Mouse (Mus musculus) telencephalon, adult 2 months (tissue): ENCODE data around the gene Prdm16.
A peak's percentile ranks its signal among the peaks of the same experiment; 100 is the strongest.

ENCODE experiments used
- DNase-seq: peaks from one replicate; pipeline ENCODE4 v3.0.0-alpha.2; 2011; ENCODE audit warnings: low read depth, low spot score

The Prdm16 gene

GRCm38 (mm10) chr4:154516470-154516869, 120.2 kb downstream of the Prdm16 start:
- no peak for DNase-seq

DNA sequence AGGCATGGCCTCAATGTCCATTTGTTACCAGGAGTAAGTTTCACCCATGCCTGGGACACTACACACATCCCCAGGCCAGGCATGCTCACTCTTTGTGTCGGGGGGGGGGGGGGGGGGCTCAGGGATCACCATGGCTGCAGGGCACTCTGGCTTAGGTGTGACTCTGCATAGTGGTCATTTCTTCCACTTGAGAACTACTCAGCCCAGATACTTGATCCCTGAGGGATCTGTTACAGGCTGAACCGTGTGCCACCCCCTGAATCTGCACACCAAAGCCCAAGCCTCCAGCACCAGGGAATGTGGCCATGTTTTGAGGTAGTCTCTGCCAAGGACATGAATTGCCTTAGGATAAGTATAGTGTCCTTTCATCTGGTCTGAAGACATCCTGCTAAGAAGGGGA, 123.0 kb downstream of the Prdm16 start:
- no peak for DNase-seq

DNA sequence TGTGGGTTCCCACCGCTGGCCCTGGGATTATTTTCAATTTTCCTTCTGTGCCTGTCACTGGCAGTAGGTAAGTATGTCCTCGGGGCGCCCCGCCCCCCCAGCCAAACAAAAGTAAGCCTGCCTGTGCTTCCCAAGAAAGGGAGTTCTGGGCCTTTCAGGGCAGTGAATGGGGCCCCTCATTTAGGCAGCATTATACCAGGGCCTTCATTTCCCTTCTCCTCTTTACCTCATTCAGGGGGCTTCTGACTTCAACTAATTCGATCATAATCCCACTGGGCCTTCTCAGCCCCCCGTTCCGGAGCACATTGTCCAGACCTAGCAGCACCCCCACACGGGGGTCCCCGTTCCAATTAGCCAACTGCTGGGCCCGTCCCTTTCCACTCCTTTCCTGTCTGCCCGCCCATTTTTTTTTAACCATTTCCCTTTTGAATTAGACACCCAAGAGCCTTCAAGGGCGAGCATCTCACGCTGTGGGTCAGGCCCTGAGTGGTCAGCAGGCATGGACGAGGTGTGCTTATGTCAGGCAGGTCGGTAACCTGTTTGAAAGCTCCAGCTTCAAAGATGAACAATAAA, 124.1 kb downstream of the Prdm16 start:
- DNase-seq = no peak

DNA sequence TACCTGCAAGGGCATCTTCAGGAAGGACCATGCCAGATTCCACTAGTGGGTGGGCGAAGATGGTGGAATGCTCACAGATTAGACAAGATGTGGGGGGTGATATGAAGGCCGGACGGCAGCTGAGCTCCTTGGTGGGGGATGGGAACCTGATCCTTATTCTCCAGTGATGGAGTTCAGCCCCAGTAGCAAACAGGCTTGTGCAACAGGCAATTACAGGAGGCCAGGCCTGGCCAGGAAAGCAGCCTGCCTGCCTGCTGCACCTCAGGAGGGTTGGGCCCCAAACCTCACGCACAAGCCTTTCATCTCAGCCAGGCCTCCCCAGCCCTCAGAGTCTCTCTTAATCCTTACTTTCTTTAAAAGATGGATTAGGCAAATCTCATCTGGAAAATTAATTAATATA, 124.9 kb downstream of the Prdm16 start:
- DNase-seq = no peak

DNA sequence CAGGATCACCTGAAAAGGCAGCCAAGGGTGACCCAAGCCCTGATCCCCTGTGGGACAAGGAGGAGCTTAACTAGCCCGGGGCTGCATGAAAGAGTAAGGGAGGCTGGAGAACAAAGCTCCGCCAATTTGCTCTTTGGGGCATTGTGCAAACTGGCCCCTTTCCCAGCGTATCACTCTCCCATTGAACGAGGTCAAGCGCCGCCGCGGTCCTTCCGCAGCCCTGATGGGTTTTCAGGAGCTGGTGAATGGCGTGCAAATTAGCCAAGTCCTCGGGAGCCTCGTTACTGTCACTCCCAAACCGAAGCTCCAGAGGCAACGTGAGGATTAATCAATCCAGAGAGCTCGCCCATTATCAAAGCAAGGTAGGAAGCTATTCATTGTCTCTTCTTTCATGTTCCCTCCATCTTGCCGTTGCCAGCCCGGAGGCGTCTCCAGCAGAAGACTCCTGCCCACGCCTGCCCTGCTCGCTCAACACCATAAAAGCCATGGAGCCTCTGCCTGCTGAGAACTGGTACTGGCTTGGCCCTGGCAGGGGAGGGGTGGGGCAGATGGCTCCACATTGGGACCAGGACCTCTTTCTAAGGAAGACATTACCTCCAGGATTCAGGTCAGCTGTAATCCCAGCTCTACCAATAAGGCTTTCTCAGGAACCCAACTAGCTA, 129.8 kb downstream of the Prdm16 start:
- peak; percentile 13 for DNase-seq

DNA sequence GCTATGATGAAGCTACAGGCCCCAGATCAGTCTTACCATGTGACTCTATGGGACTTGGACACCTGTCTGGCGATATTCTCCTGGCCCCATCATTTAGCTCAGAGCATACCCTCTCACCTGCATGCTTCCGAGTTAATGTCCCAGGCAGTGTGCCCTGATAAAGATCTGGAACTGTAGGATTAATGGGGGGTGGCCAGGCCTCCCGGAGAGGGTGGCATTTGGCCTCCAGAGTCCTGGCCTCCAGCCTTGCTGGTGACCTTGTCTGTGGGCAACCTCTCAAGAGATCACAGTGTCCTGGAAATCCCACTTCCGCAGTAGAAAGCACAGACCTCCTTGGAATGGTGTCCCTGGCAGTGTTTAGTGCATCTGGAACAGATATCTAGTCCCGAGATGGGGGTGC, 131.4 kb downstream of the Prdm16 start:
- no peak for DNase-seq

GRCm38 (mm10) chr4:154503260-154503829, 133.3 kb downstream of the Prdm16 start:
- no peak for DNase-seq

GRCm38 (mm10) chr4:154502403-154503000, 134.2 kb downstream of the Prdm16 start:
- DNase-seq = no peak

DNA sequence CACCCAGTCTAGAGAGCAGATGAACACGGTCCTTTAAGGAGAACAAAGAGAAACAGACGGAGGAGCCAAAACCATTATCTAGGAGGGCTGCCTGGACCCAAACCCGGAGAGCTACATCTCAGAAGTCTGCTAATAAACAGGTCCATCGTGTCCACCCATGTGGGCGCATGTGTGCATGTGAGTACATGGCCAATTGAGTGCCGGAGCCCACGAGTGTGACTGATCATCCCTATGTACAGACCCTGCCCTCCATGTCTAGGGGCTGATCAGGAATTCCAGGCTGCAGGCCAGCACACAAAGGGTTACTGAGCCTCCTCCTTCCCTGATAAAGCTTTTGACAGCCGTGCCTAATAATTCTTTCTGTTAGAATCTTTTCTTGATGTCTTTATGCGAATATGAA, 136.0 kb downstream of the Prdm16 start:
- no peak for DNase-seq

DNA sequence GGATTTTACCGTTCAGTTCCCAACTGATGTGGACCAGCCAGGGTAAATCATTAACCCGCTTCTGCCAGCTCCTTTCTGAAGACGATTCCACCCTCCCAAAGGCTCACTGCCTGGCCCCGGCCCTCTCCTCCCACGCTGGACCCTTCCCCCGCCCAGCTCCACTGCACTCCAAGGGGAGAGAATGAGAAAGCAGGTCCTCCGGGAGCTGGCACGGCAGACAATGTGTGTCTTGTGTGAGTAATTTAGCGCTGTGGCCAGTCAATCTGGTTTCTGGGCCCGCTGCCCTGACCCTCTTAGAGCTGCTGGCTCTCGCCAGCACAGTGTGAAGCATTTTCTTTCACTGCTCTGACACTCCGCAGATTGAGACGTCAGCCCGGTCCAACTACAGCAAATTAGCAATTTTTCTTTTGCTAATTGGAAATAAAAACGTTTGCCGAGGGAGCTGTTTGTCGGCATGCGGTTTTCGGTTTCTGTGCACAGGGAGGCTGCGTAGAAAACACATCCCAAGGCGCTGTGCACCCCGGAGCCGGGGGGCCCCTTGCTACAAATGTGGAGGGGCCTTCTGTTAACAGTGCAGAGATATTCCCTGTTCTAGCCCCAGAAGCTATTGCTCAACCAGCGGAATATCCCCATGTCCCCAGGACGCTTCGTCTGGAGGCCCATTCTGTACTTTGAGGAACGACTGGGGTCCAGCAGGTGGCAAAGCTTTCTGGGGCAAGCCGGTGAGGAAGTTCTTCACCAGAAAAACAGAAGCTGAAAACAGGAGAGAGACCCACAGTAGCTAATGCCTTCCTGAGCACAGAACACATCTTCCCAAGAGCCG, 136.8 kb downstream of the Prdm16 start:
- DNase-seq = peak; percentile 50

DNA sequence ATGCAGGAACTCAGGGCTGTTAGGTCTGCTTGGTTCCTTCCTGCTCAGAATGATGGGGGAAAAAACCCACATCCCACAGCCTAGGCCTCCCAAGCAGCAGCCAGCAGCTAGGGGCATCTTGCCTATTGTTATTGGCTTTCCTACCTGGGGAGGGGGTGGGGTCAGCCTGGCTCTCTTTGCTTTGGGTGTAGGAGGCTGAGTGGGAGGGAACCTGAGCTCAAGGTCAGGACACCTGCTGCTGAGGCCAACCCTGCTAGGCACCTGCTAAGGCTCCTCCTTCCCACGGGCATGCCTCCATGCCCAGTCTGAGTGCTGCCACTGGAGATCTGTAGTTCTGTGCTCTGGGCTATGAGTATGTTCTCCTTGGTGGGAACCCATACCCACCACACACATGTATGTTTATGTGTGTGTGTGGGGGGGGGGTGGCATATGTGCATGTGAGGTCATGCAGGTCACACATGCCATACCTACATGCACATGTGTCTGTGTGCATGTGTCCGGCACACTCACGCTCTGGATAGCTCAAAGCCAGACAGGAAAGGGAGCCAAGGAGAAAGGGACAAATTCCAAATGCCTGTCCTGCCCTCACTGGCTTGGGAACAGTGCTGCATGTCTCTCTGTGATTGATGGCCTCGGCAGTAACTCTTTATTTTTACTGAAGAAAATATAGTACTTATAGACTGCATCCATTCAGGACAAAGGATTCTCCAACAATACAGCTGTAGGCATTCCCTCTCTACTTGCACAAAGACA, 139.1 kb downstream of the Prdm16 start:
- no peak for DNase-seq

GRCm38 (mm10) chr4:154496991-154497390, 139.7 kb downstream of the Prdm16 start:
- DNase-seq = peak; percentile 18

DNA sequence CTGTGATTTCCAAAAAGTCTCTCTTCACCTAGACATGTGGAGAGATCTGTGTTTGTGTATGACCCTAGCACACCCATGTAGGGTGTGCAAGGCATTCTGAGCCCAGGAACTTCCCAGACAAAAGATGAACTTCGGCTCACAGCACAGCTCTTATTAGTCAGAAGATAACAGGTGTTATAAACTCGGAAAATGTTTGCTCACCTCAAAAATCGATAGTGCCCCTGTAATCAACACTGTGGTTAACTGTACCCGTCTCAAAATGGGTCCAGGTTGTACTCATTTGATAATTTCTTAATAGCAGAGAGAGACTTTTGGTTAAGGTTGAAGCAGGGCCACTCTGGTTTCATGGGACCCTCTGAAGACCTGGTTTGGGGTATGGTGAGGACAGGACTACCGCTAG, 140.2 kb downstream of the Prdm16 start:
- DNase-seq = no peak

DNA sequence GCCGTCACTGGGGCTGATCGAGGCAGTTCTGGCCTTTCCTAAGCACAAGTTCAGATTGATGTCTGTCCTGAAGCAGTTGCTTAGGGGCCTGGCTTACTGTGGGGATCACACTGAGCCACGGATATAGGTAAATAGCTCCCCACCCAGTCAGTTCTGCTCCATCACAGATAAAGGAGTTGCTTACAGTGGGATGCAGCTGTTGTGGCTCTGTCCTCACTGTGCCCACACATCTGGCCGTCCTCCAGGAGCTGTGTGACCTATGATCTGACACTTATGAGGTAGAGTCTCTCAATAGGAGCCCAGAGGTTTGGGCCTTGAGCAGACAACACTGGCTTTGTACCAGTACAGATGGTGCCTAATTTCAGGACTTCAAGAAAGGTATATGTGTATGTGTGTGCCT, 142.7 kb downstream of the Prdm16 start:
- DNase-seq = no peak

- no peak for DNase-seq
Observed at GRCm38 (mm10) chr4:154492714-154493121, 144.0 kb downstream of the Prdm16 start.

GRCm38 (mm10) chr4:154492268-154492667, 144.4 kb downstream of the Prdm16 start:
- DNase-seq = no peak

- no peak for DNase-seq
Observed at GRCm38 (mm10) chr4:154488031-154488430, 148.6 kb downstream of the Prdm16 start.

GRCm38 (mm10) chr4:154482695-154483094, 154.0 kb downstream of the Prdm16 start:
- DNase-seq = no peak

DNA sequence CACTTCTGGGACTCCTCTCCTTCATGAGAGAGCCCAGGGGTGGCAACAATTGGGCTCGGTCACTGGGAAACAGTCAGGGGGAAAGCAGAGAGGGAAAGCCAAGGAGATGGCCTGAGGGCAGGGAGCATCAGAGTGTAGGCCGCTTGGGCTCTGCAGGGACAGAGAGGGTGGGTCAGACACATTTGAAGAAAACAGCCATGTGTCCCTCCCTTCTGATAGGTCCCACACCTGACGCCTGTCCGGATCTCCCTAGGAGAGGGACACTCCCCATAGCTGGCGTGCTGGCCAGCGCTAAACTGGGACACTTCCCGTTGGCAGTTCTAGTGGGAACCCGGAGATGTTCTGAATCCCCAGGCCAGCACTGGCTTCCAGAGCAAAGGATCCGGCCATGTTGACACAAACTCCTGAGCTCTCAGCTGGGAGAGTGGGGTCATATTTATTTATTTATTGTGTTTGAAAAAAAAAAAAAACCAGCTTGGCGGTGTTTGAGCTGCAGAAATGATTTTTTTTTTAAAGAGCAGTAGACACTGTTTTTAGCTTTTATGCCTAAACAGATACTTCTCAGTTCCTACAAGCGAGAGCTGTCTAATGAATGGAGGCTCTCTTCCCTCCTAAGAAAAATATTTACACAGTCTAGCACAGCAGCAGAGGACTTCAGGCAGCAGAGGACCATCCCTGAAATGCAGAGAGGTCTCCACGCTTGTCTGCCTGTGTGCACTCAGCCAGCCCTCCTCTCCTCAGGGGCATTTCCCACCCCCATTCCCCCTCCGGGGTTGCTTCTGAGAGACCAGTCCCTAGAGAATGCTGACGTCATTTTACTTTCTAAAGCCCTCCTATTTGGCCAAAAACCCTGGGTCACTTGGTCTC, 154.7 kb downstream of the Prdm16 start:
- DNase-seq = no peak

GRCm38 (mm10) chr4:154480544-154481260, 156.0 kb downstream of the Prdm16 start:
- DNase-seq = no peak
